Mouse (Mus musculus) kidney, adult 11 months (tissue): ENCODE data around the gene Spag17.

ENCODE experiments used
- DNase-seq: peaks from one replicate; pipeline ENCODE4 v3.0.0; 2022

The Spag17 gene

GRCm38 (mm10) chr3:99965863-99966262 lies 80.7 kb downstream of the Spag17 start:
- DNase-seq = no peak

GRCm38 (mm10) chr3:99966285-99966684 lies 81.1 kb downstream of the Spag17 start:
- no peak for DNase-seq

GRCm38 (mm10) chr3:99970766-99971165 lies 85.6 kb downstream of the Spag17 start:
- DNase-seq = no peak

GRCm38 (mm10) chr3:99981046-99981445 lies 95.8 kb downstream of the Spag17 start:
- DNase-seq = no peak

GRCm38 (mm10) chr3:100004676-100005075 lies 119.5 kb downstream of the Spag17 start:
- DNase-seq = no peak

GRCm38 (mm10) chr3:100009807-100010206 lies 124.6 kb downstream of the Spag17 start:
- DNase-seq = no peak

- no peak for DNase-seq
Measured at GRCm38 (mm10) chr3:100014110-100014509, 128.9 kb downstream of the Spag17 start.

- DNase-seq = no peak
Measured at GRCm38 (mm10) chr3:100031291-100031690, 146.1 kb downstream of the Spag17 start.

GRCm38 (mm10) chr3:100032969-100033368 lies 147.8 kb downstream of the Spag17 start:
- DNase-seq = no peak

- DNase-seq = no peak
Measured at GRCm38 (mm10) chr3:100034366-100034956, 149.3 kb downstream of the Spag17 start.

GRCm38 (mm10) chr3:100035097-100035496 lies 149.9 kb downstream of the Spag17 start:
- no peak for DNase-seq

GRCm38 (mm10) chr3:100036846-100037245 lies 151.6 kb downstream of the Spag17 start:
- DNase-seq = no peak

GRCm38 (mm10) chr3:100074406-100074805 lies 189.2 kb downstream of the Spag17 start:
- no peak for DNase-seq

- no peak for DNase-seq
Measured at GRCm38 (mm10) chr3:100102386-100103092, 217.3 kb downstream of the Spag17 start.

GRCm38 (mm10) chr3:100106736-100107135 lies 221.5 kb downstream of the Spag17 start:
- no peak for DNase-seq

- DNase-seq = no peak
Measured at GRCm38 (mm10) chr3:100118681-100119080, 233.5 kb downstream of the Spag17 start.

GRCm38 (mm10) chr3:100121961-100122360 lies 236.8 kb downstream of the Spag17 start:
- no peak for DNase-seq

GRCm38 (mm10) chr3:100122445-100122844 lies 237.2 kb downstream of the Spag17 start:
- no peak for DNase-seq

GRCm38 (mm10) chr3:100160682-100161445 lies 275.7 kb downstream of the Spag17 start:
- DNase-seq = no peak

GRCm38 (mm10) chr3:100161665-100162314 lies 276.6 kb downstream of the Spag17 start:
- DNase-seq = no peak

GRCm38 (mm10) chr3:100162315-100163105 lies 277.3 kb downstream of the Spag17 start, which contains the start of the genes Gdap2 and Wdr3:
Gdap2 (plus strand) TSS chr3:100162381.
Wdr3 (minus strand) TSS chr3:100162407.
- DNase-seq = peak; percentile 92

- no peak for DNase-seq
Measured at GRCm38 (mm10) chr3:100163556-100163955, 278.4 kb downstream of the Spag17 start.
